ENCODE assay signal across 8 mouse cellular contexts in the genomic region with DNA sequence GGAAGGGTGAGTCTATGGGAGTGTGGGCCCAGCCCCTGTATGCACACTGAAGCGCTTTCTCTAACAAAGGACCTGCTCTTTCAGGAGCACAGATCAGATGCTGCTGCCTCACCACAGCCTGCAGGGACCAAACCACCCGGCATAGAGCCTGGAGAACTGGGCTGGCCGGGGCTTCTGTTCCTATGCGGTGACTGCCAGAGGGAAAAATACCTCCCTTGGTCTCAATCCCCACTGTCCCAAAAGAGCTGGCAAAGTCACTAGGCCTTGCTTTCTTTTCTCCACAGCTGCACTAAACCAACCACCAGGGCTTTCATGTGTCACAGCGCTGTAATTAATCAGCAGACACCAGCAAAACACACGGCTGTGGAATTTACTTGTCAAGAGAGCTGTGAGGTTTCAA.
DNase-seq lines count a peak whose midpoint lies in the region; ATAC-seq lines count a peak whose summit lies in the region.
"Had no signal": no experiment of that assay in that cellular context is flagged by ENCODE, and none has a peak within 500 bp of the region (broad histone marks: within the 10 kb centered on the region; RNA-seq: fewer than 3 reads in every experiment).

No protein-coding gene starts in this region.

- no peak overlapping the region for H3K4me2 ChIP-seq in midbrain, embryonic 12.5 days (replicated peaks)
- no peak overlapping the region for H3K4me2 ChIP-seq in hindbrain, embryonic 16.5 days (ENCODE audit: low read length)
- no peak overlapping the region for H3K4me2 ChIP-seq in stomach, embryonic 15.5 days

- H3K27me3 ChIP-seq in midbrain, embryonic 12.5 days, result no peaks in the 10 kb centered on the region
- no peaks in the 10 kb centered on the region for H3K27me3 ChIP-seq in midbrain, embryonic 10.5 days (ENCODE audit: low read depth, poor library complexity, severe bottlenecking)
- no peaks in the 10 kb centered on the region for H3K27me3 ChIP-seq in forebrain, embryonic 10.5 days (ENCODE audit: poor library complexity, severe bottlenecking)
- no peaks in the 10 kb centered on the region for H3K27me3 ChIP-seq in hindbrain, embryonic 16.5 days (replicated peaks; ENCODE audit: control insufficient read depth, insufficient read depth, low read length)
- H3K27me3 ChIP-seq in stomach, embryonic 15.5 days (replicated peaks), result no peaks in the 10 kb centered on the region

- no peaks in the 10 kb centered on the region for H3K9me3 ChIP-seq in midbrain, embryonic 12.5 days
- H3K9me3 ChIP-seq in midbrain, embryonic 10.5 days (replicated peaks), result no peaks in the 10 kb centered on the region; the same call in 1 of the 2 replicates
- no peaks in the 10 kb centered on the region for H3K9me3 ChIP-seq in forebrain, embryonic 10.5 days
- H3K9me3 ChIP-seq in hindbrain, embryonic 16.5 days (ENCODE audit: control insufficient read depth, low read length), result no peaks in the 10 kb centered on the region
- no peaks in the 10 kb centered on the region for H3K9me3 ChIP-seq in stomach, embryonic 15.5 days

- peaks cover 9% of the 10 kb centered on the region for H3K36me3 ChIP-seq in midbrain, embryonic 12.5 days
- H3K36me3 ChIP-seq in midbrain, embryonic 10.5 days, result peaks cover 18% of the 10 kb centered on the region
- H3K36me3 ChIP-seq in forebrain, embryonic 10.5 days (replicated peaks), result peaks cover 23% of the 10 kb centered on the region
- H3K36me3 ChIP-seq in hindbrain, embryonic 16.5 days (ENCODE audit: control insufficient read depth, insufficient read depth, low read length), result no peaks in the 10 kb centered on the region
- no peaks in the 10 kb centered on the region for H3K36me3 ChIP-seq in stomach, embryonic 15.5 days

- H3K9ac ChIP-seq in midbrain, embryonic 12.5 days (replicated peaks), result no peak overlapping the region
- no peak overlapping the region for H3K9ac ChIP-seq in hindbrain, embryonic 16.5 days (ENCODE audit: low read depth, low read length)
- no peak overlapping the region for H3K9ac ChIP-seq in stomach, embryonic 15.5 days

- peaks cover 9% of the 10 kb centered on the region for H3K4me1 ChIP-seq in midbrain, embryonic 12.5 days
- no peaks in the 10 kb centered on the region for H3K4me1 ChIP-seq in midbrain, embryonic 10.5 days
- peaks cover 15% of the 10 kb centered on the region for H3K4me1 ChIP-seq in forebrain, embryonic 10.5 days
- H3K4me1 ChIP-seq in hindbrain, embryonic 16.5 days (ENCODE audit: control insufficient read depth, insufficient read depth, low read depth, low read length), result peaks cover 13% of the 10 kb centered on the region
- peaks cover 28% of the 10 kb centered on the region for H3K4me1 ChIP-seq in stomach, embryonic 15.5 days

- no peak for ATAC-seq in midbrain, embryonic 12.5 days (ENCODE audit: low FRiP score, low read depth)
- ATAC-seq in hindbrain, embryonic 16.5 days, result peak; percentile 66
- 0 out of 2 replicates have a peak, but pooled peaks have one; percentile 12 for ATAC-seq in stomach, embryonic 15.5 days (ENCODE audit: insufficient read depth, low FRiP score, low read depth)

- WGBS in midbrain, embryonic 12.5 days, result 68% methylated on average over 6 of the region's 6 CpGs
- 76% methylated on average over 6 of the region's 6 CpGs for WGBS in midbrain, embryonic 10.5 days
- 61% methylated on average over 6 of the region's 6 CpGs for WGBS in forebrain, embryonic 10.5 days
- 23% methylated on average over 6 of the region's 6 CpGs for WGBS in hindbrain, embryonic 16.5 days
- 36% methylated on average over 6 of the region's 6 CpGs for WGBS in stomach, embryonic 15.5 days

- peak overlapping the region; percentile 52 for H3K27ac ChIP-seq in midbrain, embryonic 12.5 days (replicated peaks)
- no peak overlapping the region for H3K27ac ChIP-seq in midbrain, embryonic 10.5 days (replicated peaks)
- peak overlapping the region; percentile 75 for H3K27ac ChIP-seq in forebrain, embryonic 10.5 days
- H3K27ac ChIP-seq in hindbrain, embryonic 16.5 days (ENCODE audit: low read depth, low read length), result peak overlapping the region; percentile 69
- H3K27ac ChIP-seq in stomach, embryonic 15.5 days, result peak overlapping the region; percentile 73

- H3K4me3 ChIP-seq in midbrain, embryonic 12.5 days, result no peak overlapping the region
- H3K4me3 ChIP-seq in midbrain, embryonic 10.5 days, result no peak overlapping the region
- no peak overlapping the region for H3K4me3 ChIP-seq in forebrain, embryonic 10.5 days
- H3K4me3 ChIP-seq in hindbrain, embryonic 16.5 days (ENCODE audit: low read length), result no peak overlapping the region
- no peak overlapping the region for H3K4me3 ChIP-seq in stomach, embryonic 15.5 days (replicated peaks)

- DNase-seq in midbrain, embryonic 10.5 days (ENCODE audit: low spot score), result no peak
- DNase-seq in forebrain, embryonic 10.5 days (ENCODE audit: extremely low spot score, low spot score), result no peak
- DNase-seq in cerebellum, adult 9-11 months, result no peak
- no peak for DNase-seq in thymus, postnatal 14 days
- DNase-seq: kidney, adult 2 months had no signal
